Mouse (Mus musculus): ENCODE data around the gene Kcna1. TPM values are rescaled to one million over a fixed set of nuclear protein-coding genes. Genes with fewer than 3 reads are reported as not detected.

Gene Kcna1
- total RNA-seq (2021), result 100 to 1,000 TPM; 107 to 124 TPM
- long read RNA-seq, experiment 1, full-length matches to known transcripts, result 24 of 24 reads
- long read RNA-seq, experiment 1, partial matches to known transcripts, result 0 of 24 reads
- long read RNA-seq, experiment 1, other reads (novel, unspliced or antisense), result 0 of 24 reads
- long read RNA-seq, experiment 2, full-length matches to known transcripts, result 14 of 14 reads
- long read RNA-seq, experiment 2, partial matches to known transcripts, result 0 of 14 reads
- long read RNA-seq, experiment 2, other reads (novel, unspliced or antisense), result 0 of 14 reads

DNA sequence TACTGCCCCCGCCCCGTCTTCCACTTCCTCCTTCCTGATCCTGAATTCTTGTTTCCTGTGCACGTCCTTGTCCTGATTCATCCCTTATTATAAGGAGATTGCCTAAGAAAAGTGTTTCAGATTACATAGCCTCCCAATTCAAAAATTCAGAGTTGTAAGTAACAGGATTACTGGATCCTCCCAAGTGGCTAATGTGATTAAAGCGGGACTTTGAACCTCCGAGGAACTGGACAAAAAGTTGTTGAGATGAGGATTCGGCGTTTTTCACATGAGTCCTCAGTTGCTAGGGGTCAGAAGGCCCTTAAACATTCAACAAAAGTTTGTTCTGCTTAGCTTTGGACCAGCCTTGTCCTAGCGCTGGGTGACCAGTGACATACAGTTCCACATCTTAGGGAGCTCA lies at the start of gene Kcna1:
Gene Kcna1 (minus strand): TSS at position 4 of the 400 bp plus-strand sequence.
- no peak for DNase-seq (ENCODE audit: low spot score in 2 of 2)

DNA sequence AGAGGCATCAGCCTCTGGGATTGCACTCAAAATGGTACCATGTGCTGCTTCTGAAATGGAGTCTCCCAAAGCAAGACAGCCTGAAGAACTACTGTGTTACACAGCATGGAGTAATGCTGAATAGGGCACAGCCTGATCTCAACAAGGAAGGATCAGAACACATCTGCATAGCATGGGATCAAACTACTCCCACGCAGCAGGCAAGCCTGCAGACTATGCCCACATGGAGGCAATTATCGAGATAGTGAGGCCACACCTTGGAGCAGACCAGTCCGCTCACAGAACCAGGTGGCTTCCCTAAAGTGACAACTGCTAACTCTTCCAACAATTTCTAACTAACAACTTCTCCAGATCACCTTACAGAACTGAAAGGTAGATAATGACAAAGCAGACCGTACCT lies 40.9 kb upstream of the Kcna1 start:
- DNase-seq (ENCODE audit: low spot score in 2 of 2), result no peak

DNA sequence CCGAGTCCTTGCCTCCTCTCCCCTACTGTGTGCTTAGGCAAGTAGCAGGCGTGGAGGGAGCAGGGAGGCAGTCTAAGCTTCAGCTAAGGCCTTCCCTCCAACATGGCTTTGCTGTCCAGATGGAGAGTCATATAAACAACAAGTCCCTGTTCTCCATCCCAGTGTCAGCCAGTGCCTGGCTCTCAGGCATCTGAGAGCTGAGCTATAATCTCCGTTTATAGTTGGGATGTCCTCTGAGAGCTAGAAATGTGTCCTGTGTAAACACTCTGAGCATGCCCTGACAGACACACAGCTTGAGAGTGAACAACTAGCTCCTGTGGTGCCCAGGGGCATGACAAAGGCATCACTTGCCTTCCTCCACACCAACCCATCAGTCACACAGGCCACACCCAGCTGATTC lies 39.0 kb upstream of the Kcna1 start:
- DNase-seq (ENCODE audit: low spot score in 2 of 2), result no peak

DNA sequence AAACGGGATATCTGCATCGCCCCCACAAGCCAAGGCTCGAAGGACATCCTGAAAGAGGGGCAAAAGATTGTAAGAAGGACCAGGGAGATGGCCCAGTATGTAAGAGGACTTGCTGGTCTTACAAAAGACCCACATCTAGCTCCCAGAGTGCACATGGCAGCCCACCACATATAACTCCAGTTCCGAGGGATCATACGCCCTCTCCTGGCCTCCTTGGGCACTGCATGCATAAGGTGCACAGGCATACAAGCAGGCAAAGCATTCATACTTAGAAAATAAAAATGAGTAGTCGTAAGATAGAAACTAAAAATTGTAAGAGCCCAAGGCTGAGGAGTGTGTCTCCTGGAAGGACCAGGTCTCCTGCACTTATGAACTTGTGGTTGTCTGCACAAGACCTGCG lies 32.8 kb upstream of the Kcna1 start:
- DNase-seq (ENCODE audit: low spot score in 2 of 2), result no peak

DNA sequence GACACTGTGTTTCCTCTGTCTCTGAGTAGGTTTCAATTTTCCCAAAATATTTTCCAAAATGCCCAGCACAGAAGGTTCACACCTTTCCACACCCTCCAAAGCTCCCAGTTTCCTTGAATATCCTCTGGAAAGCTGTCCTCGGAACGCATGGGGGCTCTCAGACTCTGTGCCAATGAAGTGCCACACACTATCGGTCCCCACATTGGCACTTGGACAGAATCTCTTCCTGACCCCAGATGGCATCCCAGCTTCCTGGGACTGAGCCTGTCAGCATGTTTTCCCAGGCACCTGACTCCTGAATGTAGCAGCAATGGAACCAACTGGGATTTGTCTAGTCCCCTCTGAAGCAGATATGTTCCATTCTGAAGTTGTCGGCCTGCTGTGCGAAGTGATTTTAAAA lies 20.8 kb upstream of the Kcna1 start:
- DNase-seq (ENCODE audit: low spot score in 2 of 2), result no peak

DNA sequence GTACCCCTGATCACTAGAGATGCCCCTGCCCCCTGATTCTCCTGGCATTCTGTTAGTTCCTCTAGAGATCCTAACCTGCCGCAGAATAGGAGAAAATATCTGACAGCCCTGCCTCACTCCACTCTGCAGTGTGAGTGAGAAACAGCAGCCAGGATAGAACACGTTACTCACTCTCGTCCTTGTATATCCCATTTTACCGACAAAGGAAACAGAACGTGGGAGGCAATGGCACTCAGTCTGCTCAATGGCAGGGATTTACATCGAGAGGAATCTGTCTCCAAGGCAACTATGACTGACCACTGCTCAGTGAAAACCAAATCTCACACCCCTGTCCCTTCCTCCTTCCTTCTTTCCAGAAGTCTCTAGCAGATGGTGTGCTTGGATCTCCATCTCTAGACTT lies 19.9 kb upstream of the Kcna1 start:
- peak in 1 of 2 experiments; percentile 13 for DNase-seq (ENCODE audit: low spot score in 2 of 2)

DNA sequence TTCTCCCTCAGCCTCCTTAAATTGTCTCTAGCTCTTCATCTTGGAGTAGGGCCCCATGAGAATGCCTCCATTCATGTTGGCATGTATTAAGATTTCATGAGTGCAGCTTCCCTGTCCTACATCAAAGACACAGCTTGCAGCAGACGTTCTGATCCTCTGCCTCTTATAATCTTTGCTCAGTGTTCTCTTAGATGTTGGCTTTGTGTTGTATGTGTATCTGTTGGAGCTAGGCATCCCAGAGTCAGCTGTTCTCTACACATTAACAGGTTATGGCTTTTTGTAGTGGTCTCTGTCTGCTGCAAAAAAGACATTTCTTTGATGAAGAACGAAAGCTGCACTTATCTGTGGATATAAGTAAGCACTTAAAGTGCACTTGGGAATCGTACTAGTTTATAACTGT lies 18.4 kb upstream of the Kcna1 start:
- DNase-seq (ENCODE audit: low spot score in 2 of 2), result no peak

DNA sequence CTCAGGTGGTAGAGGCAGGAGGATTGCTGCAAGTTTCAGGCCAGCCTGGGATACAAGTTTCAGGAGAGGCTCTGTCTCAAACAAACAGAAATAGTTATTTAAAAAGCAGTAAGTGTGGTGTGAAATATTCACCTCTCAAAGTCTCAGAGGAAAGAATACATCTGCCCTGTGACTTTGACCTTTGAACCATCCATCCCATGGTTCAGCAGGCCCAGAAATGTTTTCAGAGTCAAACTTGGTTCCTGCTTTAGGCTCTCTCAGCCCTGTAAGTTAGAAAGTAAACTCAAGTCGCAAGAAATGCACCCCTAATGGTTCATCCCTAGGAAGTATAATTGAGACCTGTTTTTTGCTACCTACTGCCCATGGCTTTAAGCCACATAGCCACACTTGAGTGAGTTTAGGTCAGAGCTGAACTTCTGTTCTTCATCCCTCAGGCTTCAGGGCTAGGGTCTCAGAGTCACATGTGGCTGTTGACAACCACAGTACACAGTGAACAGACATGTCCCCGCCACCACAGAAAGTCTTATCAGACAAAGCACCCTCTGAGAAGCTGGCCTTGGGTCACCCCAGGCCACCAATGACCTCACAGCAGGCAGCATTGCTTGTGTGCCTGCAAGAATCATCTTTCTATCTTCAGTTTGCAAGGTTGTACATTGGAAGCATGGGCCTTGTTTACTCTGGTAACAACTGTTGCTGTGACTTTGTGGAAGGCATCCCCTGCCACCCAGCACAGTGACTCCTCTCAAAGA lies 11.6 kb upstream of the Kcna1 start:
- DNase-seq (ENCODE audit: low spot score in 2 of 2), result no peak

DNA sequence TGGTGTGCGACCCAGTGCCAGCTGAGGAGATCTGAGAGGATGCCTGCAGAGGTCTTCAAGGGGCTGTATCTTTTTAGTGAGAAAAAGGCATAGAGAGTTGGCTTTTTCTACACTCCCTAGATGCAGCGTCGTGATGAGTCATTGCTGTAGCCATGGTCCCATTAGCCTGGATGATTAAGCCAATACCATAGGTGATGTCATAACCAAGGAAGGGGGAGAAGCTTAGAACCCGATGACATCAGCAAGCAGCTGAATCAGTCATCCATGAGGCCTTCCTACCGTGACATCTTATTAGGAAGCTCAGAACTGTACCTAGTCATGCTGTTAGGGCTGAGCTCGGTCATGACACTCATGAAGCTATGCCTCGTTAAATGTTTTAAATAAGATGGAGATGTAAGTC lies 7.4 kb upstream of the Kcna1 start:
- DNase-seq (ENCODE audit: low spot score in 2 of 2), result no peak

DNA sequence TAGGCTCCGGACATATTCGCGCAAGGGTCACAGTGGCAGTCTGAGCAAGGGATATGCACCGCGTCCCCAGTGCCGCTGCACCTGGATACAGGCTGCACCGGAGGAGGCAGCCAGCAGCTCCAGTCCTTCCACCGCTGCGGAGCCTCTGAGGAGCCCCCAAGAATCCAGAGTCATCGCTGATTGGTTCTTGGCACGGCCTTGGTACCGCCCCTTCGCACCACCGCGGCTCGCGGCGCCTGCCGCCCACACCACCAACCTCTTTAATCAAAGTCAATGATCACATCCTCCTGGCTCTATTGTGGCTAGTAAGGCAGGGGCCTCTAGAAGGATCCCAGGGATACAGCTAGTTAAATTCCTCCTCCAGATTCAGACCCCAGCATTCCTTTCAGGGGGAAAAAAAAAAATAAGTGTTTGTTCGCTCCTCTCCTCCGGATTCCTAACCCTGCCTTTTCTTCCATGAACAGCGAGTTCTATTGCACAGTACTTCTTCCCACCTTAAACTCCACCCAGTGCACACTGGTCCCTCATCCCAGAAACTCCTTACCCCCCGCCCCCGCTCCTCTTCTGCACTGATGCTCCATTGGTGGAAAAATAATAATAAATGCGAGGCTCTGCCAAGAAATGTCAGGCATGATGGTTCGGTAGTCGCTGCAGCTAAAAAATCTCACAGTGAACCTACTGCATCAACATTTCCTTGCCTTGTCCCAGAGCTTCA lies 383 bp downstream of the Kcna1 start:
- peak; percentile 71 to 83 for DNase-seq (ENCODE audit: low spot score in 2 of 2)

DNA sequence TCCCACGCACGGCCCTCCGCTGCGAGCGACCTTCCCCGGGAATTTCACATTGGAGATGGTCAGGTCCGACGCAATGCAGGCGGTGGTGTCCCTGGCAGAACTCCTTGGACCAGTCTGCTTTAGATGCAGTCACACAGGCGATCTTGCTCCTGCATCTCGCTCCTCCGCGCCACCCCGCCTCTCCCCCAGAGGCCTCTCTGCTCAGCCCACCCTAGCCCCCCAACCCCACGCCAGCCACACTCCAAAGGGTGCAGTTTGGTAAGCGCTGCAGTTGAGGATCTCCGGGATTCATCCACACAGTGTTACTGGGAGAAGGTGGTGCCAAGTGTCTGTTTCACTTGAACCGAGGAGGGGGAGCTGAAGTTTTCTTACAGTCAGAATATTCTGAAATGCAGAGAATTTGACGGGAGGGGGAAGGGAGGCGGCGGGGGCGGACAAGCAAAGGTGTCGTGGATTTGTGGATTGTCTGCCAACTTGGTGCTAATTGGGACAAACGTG lies 1.1 kb downstream of the Kcna1 start:
- DNase-seq (ENCODE audit: low spot score in 2 of 2), result peak; percentile 53 to 69

DNA sequence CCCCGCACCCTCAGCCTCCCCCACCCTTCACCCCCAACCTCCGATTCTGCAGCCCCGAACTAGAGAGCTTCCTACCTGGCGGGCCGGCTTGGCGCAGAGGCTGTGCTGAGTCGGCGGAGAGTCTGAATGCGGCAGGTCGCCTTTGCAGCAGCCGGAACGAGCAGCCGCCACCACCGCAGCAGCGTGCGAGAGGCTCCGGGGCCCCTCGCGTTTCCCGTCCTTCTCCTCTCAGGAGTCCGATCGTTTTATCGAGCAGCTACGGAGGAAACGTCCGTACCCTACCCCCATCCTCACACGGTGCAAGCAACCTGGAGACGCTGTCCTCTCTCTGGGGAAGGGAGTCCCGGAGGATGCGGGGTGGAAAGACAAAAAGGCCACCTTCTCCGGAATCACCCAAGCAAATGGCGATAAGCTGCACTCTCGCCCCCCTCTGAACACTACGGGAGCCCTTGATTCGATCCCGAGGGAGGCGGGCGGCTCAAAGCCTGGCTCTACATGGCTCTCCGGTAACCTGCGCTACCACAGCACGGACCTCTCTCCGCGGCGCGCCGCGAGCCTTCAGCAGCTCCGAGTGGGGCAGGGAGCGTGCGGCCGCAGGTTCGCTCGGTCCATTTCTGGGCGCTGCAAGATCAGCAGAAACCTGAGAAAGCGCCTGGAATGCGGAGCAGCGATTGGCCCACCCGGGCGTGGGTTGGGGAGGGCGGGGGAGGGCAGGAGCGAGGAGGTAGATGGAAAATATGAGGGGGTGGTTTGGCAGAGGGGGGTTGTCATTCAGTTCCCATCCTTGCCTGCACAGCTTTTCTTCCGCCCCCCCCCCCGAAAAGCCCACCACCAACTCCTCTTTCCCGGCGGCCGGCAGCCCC lies 1.8 kb downstream of the Kcna1 start:
- DNase-seq (ENCODE audit: low spot score in 2 of 2), result peak; percentile 63 to 78

DNA sequence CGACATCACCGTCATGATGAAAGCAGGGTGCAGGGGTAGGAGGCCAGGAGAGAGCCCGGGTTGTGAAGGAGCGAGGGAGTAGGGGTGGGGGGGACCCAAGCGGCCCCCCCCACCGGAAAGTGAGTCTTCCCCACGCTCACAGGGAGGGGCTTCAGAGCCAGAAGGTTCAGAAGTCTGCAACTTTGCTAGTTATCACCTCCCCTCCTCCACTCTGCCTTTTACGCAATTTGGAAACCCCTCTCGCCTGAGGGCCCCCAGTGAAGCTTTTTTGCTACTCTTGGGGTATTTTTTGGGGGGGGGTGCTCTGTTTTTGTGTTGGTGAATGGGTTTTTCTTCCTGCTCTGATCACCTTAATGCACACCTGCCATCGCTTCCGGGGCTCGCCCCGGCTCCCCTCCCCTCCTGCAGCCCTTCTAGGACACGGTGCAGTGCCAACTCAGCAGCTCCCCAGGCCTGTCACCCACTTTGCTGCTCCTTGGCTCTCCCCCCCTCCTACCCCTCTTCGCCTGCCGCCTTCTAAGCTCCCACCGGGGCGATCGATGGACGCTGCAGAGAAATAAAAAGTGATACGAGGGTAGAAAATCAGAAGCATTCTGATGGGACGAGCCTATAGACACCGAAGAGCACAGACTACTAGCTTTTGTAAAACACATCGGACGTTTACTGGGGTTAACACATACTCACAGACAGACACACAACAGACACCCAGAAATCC lies 2.7 kb downstream of the Kcna1 start:
- DNase-seq (ENCODE audit: low spot score in 2 of 2), result peak in 1 of 2 experiments; percentile 24

DNA sequence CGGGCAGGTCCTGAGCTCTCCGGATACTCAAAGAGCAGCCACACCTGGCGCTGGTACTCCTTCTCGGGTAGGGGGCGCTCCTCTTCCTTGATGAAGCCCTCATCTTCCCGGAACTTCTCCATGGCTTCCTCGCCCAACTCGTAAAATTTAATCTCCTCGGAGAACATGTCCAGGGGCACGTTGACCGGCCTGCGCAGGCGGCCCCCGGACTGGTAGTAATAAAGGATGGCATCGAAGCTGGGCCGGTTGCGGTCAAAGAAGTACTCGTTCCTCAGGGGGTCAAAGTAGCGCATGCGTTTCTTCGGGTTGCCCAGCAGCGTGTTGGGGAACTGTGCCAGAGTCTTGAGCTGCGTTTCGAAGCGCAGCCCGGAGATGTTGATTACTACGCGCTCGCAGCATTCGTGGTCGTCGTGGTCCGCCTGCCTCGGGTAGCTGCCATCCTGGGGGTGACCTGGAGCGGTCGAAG lies 3.3 kb downstream of the Kcna1 start:
- peak; percentile 55 to 70 for DNase-seq (ENCODE audit: low spot score in 2 of 2)

DNA sequence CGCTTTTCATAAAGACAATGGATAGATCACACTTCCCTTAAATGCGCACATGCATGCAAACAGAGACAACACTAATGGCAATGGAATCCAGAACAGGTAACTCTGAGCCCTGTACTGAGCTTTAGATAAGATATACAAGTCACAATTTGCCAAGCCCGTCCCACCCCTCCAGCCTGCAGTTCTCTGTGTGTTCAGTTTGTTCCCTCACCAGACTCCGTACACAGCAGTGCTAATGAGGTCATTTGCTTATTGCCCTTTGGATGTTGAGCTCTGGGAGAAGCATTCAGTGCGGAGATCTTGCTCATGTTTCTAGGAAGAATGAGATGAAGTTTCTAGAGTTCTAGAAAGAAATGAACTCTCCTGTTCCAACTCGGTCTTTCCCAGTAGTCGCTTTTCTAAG lies 17.7 kb downstream of the Kcna1 start:
- no peak for DNase-seq (ENCODE audit: low spot score in 2 of 2)

DNA sequence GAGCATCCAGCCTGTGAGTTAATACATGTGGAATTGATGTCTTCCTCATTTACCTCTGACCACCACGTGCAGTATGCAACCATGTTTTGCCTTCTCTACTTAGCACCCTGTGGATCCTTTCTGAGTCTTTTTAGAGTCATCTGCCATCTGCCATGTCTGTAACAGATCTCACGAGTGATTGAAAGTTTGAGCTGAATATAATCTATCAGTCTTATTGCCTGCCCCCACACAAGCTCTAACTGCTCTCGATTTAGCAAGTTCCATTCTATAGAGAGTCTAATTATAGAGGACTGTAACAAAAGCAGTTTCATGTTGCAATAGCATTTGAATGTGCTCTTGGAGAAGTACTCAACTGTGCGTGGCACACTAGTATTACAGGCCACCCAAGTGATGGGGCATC lies 27.7 kb downstream of the Kcna1 start:
- DNase-seq (ENCODE audit: low spot score in 2 of 2), result no peak

DNA sequence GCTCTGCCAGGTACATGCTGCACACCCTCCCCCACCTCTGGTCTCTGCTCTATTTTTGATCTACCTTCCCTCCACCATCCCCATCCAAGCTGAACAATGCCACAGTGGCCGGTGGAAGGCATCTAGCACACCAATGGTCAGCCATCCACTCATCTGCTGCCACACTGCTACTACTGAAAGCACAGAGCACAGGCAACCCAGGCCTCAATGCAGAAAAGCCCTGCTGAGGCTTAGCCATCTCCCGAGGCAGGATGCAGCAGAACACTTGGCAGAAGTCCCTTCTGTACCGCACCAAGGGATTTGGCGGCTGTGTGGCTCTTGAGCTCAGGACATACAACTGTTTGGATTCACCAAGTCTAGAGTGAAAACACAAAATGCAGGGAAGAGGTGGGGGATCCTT lies 35.4 kb downstream of the Kcna1 start:
- no peak for DNase-seq (ENCODE audit: low spot score in 2 of 2)

DNA sequence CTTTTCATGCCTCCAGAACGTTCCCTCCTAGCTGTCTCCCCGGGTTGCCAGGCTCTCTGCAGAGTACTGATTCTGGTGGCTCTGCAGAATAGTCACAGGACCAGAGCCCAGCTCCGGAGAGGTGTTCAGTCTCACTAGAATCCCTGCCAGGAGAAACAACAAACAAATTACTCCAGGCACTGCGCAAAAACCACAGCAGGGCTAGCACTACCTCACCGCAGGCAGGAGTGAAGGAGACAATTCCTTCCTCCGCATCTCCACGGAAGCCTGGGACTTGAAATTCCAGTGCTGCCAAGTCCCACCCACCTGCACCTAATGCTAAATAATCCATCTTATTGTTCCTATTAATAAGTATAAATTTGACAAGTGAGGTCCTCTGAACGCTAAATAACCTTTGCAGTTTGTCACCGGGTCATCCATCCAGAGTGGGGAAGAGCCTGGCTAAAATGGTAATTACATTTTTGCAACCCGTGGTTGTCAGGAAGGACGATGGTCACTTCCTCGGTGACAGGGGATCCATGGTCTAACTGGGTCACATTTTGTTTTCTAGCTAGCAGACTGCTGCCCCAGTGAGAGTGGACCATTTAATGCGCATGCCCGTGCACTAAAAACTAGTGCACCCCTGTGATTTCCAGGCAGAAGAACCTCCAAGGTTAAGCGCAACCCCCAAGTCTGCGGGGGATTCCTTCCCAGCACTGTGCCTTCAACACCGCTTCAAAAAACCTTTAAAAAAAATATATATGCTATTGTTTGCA lies 36.8 kb downstream of the Kcna1 start:
- DNase-seq (ENCODE audit: low spot score in 2 of 2), result no peak

DNA sequence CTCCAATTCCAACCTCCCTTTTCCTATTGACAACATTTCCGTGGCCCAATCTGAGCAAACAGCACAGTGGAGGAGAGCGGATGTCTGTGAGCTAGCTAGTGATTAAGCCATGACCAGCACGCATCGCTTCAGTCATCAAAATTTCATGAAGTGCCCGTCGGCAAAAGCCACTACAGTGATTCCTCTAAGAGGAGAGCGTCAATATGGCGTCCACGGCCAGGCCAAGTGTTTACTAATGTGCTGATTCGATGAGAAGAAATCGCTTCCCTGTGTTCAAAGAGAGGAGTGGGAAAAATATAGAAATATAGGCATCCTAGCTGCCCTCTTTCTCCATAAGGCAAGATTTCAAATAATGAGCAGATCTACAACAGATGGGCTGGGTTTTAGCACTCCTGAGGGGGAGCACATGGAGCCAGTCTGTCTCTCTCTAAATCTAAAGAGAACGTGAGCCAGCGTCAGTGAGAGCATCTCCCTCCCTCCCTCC lies 44.3 kb downstream of the Kcna1 start:
- no peak for DNase-seq (ENCODE audit: low spot score in 2 of 2)
